Mouse (Mus musculus) liver, embryonic 14 days (tissue): Measurements from ENCODE around the gene Zfp952. TPM values are rescaled to one million over a fixed set of nuclear protein-coding genes. Genes with fewer than 3 reads are reported as not detected.

Source experiments
- polyA plus RNA-seq: library from polyadenylated mRNA; depleted of rRNA; stranded (reverse); fragments of >200 nt; gene quantifications from 2 replicates; pipeline ENCODE4 v1.2.3, GENCODE M21; 2012; rRNA removed

The Zfp952 gene
- 1.9 and 2.1 TPM in 2 replicates for polyA plus RNA-seq

GRCm38 (mm10) chr17:32992699-32993474 is at the start of gene Zfp952:
Zfp952 (plus strand) TSS chr17:32993129.

GRCm38 (mm10) chr17:32947215-32947914 is 45.6 kb upstream of the Zfp952 start, which contains the start of gene Cyp4f13:
Cyp4f13 (minus strand) TSS chr17:32947402.

GRCm38 (mm10) chr17:32965623-32966290 is 27.2 kb upstream of the Zfp952 start, which contains the start of gene Zfp472:
Zfp472 (plus strand) TSS chr17:32965814.

GRCm38 (mm10) chr17:33032900-33033891 is 40.3 kb downstream of the Zfp952 start, which contains the start of gene Zfp763:
Zfp763 (minus strand) TSS chr17:33033402.

Other genes starting within 250 kb of the Zfp952 start
- 7.6 and 9.3 TPM in 2 replicates for gene Zfp871, start 204.8 kb upstream of the Zfp952 start, polyA plus RNA-seq
- 0.11 and 0.17 TPM in 2 replicates for gene Zfp811, start 183.2 kb upstream of the Zfp952 start, polyA plus RNA-seq
- gene Zfp799, start 162.9 kb upstream of the Zfp952 start, polyA plus RNA-seq, result 1.0 TPM in 2 replicates
- 0.90 and 0.93 TPM in 2 replicates for gene Zfp870, start 101.5 kb upstream of the Zfp952 start, polyA plus RNA-seq
- gene Cyp4f14, start 75.8 kb upstream of the Zfp952 start, polyA plus RNA-seq, result not detected in 2 replicates
- gene Cyp4f13, start 45.7 kb upstream of the Zfp952 start, polyA plus RNA-seq, result 3.7 and 3.9 TPM in 2 replicates
- 2.7 and 3.1 TPM in 2 replicates for gene Zfp472, start 27.3 kb upstream of the Zfp952 start, polyA plus RNA-seq
- gene Zfp763, start 40.3 kb downstream of the Zfp952 start, polyA plus RNA-seq, result 1.3 and 1.5 TPM in 2 replicates
- gene 4921501E09Rik, start 74.9 kb downstream of the Zfp952 start, polyA plus RNA-seq, result not detected in 2 replicates
- 0.67 and 0.91 TPM in 2 replicates for gene Zfp563, start 96.2 kb downstream of the Zfp952 start, polyA plus RNA-seq
- not detected in 2 replicates for gene Morc2b, start 146.6 kb downstream of the Zfp952 start, polyA plus RNA-seq
- not detected in 2 replicates for gene Olfr55, start 175.3 kb downstream of the Zfp952 start, polyA plus RNA-seq
- not detected in 2 replicates for gene Olfr239, start 198.2 kb downstream of the Zfp952 start, polyA plus RNA-seq
- 0.01 and 0.02 TPM in 2 replicates for gene Olfr1564, start 228.6 kb downstream of the Zfp952 start, polyA plus RNA-seq